Mouse (Mus musculus) regulatory T cell (primary cell): ENCODE measurements around the gene Elovl5.

Experiments used
- in situ Hi-C: fragments of 300-600 bp; cut with MboI, MseI; formaldehyde crosslinking; loops from one replicate; pipeline ENCODE4 v1.15.1; 2025; ENCODE audit warnings: high pct_unique_total_duplicates

Gene Elovl5

GRCm38 (mm10) chr9:77953053-77953452, 35.9 kb downstream of the Elovl5 start:
- in situ Hi-C loops = no loop called here

GRCm38 (mm10) chr9:77954496-77954895, 37.3 kb downstream of the Elovl5 start:
- in situ Hi-C loops = no loop called here

GRCm38 (mm10) chr9:77954981-77955380, 37.8 kb downstream of the Elovl5 start:
- in situ Hi-C loops = no loop called here

DNA sequence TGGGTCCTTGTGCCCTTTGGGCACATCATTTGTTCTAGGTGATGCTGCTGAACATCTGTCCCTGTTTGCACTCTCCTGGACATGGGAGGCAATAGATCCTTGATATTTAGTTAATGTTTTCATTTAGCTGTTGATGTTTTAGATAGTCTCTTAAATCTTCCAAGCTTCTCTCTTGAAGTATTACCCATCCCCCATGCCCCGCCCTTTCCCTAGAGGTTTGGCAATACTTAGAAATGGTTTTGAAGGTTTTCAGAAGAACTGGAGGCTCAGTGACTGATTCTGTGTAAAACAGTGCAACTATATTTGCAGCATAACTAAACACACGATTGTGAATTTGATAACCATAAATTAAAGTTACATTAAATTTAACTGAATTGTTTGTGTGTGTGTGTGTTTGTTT, 38.3 kb downstream of the Elovl5 start:
- in situ Hi-C loops = no loop called here

- in situ Hi-C loops = no loop called here
Measured at GRCm38 (mm10) chr9:77955964-77956363, 38.8 kb downstream of the Elovl5 start.

GRCm38 (mm10) chr9:77958327-77958726, 41.2 kb downstream of the Elovl5 start:
- in situ Hi-C loops = no loop called here

GRCm38 (mm10) chr9:77959759-77960158, 42.6 kb downstream of the Elovl5 start:
- in situ Hi-C loops = loop anchor here (5.0 kb wide), 1 partner anchor 32 kb away; no protein-coding TSS in a partner anchor

DNA sequence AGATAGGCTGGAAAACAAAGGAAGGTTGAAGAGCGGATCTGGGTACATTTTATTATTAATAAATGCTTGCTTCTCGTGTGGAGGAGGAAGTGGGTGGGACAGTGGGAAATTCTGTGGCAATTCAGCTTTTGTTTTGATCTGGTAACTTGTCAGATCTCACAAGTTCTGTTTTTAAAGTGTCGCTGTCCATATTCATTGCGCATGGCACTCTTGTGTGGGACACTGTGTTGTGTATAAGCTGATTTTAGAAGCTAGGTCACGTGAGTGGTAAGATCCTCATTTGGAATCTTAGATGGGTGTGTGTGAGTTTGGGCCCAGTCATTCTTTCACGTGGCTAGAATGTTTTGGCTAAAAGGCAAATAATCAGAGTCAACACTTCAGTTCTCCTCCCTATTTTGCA, 44.2 kb downstream of the Elovl5 start:
- in situ Hi-C loops = loop anchor here (5.0 kb wide), 1 partner anchor 34 kb away; no protein-coding TSS in a partner anchor

DNA sequence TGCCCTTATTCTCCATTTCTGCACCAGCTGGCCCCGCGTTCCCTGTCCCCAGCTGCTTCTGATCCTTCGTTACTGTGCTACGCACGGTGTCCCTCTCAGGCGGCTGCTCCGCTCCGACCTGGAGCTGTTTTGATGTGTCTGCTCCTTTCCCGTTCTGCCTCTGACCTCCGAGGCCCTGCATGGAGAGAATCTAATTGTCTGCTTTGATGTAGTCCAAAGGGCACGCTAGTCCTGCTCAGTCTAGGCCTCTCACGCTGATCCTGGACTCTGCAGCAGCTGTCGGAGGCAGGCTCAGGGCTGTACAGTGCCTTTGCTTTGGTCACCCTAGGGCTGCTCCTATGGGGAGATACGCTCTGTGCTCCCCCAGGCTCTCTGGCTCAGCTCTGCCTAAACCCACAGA, 46.9 kb downstream of the Elovl5 start:
- in situ Hi-C loops = loop anchor here (5.0 kb wide), 1 partner anchor 37 kb away; no protein-coding TSS in a partner anchor

DNA sequence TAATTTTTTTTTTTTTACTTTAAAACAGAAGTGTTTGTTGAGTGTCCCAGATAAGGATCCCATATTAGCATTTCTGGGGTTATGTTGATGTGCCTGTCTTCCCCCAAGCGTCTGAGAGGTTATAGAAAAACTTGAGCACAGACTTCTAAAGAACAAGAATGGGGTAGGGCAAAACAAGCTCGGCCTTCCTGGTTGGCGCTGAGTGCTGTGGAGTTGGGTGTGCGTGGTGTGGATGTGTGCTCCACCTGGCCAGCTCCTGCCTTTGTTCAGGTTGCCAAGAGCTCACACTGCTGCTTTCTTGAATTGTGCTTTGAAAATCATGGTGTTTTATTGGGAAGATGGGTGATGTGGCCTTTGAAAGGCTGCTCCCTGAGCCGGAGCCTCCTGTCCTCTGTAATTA, 48.1 kb downstream of the Elovl5 start:
- in situ Hi-C loops = no loop called here

- in situ Hi-C loops = no loop called here
Measured at GRCm38 (mm10) chr9:77965768-77966552, 48.8 kb downstream of the Elovl5 start.

GRCm38 (mm10) chr9:77966861-77967260, 49.7 kb downstream of the Elovl5 start:
- in situ Hi-C loops = no loop called here

GRCm38 (mm10) chr9:77967584-77968163, 50.5 kb downstream of the Elovl5 start:
- in situ Hi-C loops = no loop called here

DNA sequence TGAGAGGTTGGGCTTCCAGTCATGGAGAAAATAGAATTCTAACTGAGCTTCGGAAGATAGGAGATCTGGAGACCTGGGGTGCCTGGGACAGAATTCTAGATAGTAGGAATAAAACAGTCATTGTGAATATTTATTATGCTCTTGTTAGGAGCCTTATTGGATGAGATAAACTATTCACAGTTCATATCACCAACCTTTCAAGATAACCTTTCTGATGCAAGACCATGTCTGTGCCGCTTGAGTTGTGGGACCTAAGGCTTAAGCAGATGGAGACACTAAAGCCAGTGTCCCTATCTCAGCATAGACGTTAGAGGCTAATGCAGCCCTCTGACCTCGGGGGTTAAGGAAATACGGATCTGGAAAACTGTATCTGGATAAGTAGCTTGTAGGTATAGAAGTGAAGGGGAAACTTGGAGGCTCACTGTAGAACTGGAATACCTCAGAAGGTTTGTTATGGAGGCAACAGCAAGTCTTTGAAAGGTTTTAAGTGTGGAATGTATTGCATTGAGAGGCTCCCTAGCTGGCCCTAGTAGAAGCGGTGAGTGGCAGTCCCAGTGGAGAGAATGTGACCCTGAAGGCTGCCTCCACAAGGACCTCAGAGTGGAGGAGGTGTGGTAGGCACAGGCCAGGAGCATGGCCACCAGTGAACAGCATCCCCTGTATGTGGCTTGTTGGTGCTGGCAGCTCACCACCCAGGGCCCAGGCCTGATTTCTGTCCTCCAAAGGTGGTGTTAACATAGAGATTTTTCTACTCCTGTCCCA, 52.2 kb downstream of the Elovl5 start:
- in situ Hi-C loops = no loop called here

- in situ Hi-C loops = no loop called here
Measured at GRCm38 (mm10) chr9:77979000-77979399, 61.8 kb downstream of the Elovl5 start.

GRCm38 (mm10) chr9:77982616-77983015, 65.5 kb downstream of the Elovl5 start:
- in situ Hi-C loops = loop anchor here (5.0 kb wide), 1 partner anchor 535 kb away; no protein-coding TSS in a partner anchor

- in situ Hi-C loops = loop anchor here (5.0 kb wide), 1 partner anchor 536 kb away; no protein-coding TSS in a partner anchor
Measured at GRCm38 (mm10) chr9:77983521-77983920, 66.4 kb downstream of the Elovl5 start.

DNA sequence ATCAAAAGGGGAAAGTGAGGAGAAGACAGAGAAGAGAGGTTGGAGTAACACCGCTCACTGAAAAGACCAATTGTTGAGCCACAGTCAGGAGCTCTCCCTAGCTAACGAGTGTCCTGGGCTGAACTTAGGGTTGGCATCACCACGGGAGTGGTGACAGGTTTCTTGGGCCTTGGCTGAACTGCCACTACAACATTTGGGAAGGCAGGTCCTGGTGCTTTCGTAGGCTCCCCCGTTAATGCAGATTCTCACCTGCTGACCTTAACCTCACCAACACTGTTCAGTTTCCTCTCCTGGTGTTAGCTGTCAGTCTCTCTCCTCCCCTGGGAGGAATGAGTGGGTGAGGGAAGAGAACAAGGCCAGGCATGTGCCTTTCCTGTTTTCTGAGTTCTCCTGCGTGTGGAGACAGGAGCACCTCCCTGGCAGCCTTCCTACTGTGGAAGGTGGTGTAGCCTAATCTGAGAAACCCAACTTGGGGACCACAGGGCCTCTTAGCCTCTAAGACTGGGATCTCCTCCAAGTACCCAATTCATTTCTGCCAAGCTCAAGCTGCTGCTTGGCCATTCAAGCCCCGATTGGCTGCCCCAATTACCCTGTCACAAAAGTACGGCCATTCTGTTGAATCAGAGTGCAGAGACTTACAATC, 69.1 kb downstream of the Elovl5 start:
- in situ Hi-C loops = no loop called here

- in situ Hi-C loops = no loop called here
Measured at GRCm38 (mm10) chr9:77989626-77990025, 72.5 kb downstream of the Elovl5 start.

GRCm38 (mm10) chr9:77990278-77990677, 73.1 kb downstream of the Elovl5 start:
- in situ Hi-C loops = no loop called here

GRCm38 (mm10) chr9:77991650-77992049, 74.5 kb downstream of the Elovl5 start:
- in situ Hi-C loops = no loop called here

DNA sequence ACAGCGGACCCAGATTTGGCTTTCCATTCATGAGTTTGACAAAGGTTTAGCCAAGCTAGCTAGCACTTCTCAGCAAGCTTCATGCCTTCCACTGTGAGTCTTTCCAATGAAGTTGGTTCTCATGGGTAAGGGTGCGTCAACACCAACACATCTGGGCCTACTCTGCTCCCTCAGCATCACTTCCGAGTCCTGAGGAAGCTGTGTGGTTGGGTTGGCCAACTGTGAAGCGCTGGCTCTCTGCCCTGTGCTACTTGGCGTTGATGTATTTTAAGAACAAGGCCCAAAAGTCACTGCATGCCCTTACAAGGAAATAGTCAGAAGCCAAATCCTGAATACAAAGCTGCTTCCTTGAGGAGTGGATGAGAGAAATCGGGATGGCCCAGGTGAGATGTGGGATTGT, 75.1 kb downstream of the Elovl5 start:
- in situ Hi-C loops = no loop called here
